Mouse (Mus musculus) heart, postnatal 25 days (tissue): ENCODE data around the gene Lce3c. TPM values are rescaled to one million over a fixed set of nuclear protein-coding genes. Genes with fewer than 3 reads are reported as not detected.

Experiments used
- DNase-seq: peaks from one replicate; pipeline ENCODE4 v3.0.0; 2022; ENCODE audit warnings: low spot score
- intact Hi-C: fragments of 180-260 bp; cut with DNase I; formaldehyde crosslinking; loops from one replicate; pipeline ENCODE4 v1.15.1; 2025
- total RNA-seq, 2 experiments: library from RNA; stranded (reverse); gene quantifications; 2 replicates each; pipeline ENCODE4 v1.2.3; 2021

Gene Lce3c
- total RNA-seq: not detected

GRCm38 (mm10) chr3:92944186-92944585, at the start of gene Lce3c:
Gene Lce3c (plus strand): TSS chr3:92944486.
- intact Hi-C loops: no loop called here
- no peak for DNase-seq

DNA sequence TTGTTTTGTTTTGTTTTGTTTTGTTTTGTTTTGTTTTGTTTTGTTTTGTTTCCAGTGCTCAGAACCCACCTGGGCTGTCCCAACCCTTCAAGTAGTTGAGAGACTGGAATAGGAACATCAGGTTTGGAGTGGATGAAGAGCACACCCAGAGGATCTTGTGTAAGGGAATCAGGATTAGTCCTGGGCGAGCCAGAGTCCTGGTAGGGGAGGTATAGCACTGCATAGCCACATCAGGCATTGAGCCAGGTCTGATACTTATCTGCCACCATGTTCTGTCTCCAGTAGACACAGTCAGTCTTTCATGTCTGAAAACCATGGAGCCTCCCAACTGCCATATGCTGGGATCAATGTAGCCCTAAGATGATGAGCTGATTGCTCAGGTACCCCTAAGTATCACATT, 49.8 kb upstream of the Lce3c start:
- no peak for DNase-seq
- intact Hi-C loops: no loop called here

GRCm38 (mm10) chr3:92902992-92903391, 41.3 kb upstream of the Lce3c start:
- DNase-seq: no peak
- intact Hi-C loops: loop anchor here (10.0 kb wide), 1 partner anchor 122 kb away; no protein-coding TSS in a partner anchor

GRCm38 (mm10) chr3:92903640-92904039, 40.6 kb upstream of the Lce3c start:
- intact Hi-C loops: loop anchor here (10.0 kb wide), 1 partner anchor 121 kb away; no protein-coding TSS in a partner anchor

DNA sequence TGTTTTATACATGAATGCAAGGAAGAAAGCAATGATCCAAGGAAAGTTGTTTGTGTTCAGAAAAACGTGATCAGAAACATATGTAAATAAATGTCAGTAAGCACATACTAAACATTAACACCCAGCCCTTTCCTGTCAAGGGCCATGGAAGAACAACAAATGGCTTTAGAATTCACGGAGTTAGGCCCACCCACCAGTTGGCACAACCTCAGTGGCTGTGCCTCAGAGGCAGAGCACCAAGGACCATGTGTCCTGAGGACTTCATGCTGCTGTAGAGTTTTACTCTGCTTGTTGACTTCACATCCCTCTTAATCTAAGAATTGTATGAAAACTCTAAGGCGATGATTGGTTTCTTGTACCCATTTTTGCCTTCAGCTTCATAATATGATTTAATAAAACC, 39.1 kb upstream of the Lce3c start:
- no peak for DNase-seq
- intact Hi-C loops: loop anchor here (10.0 kb wide), 1 partner anchor 120 kb away; no protein-coding TSS in a partner anchor

More at GRCm38 (mm10) chr3:92903640-92904039, 40.6 kb upstream of the Lce3c start:
- DNase-seq: no peak

DNA sequence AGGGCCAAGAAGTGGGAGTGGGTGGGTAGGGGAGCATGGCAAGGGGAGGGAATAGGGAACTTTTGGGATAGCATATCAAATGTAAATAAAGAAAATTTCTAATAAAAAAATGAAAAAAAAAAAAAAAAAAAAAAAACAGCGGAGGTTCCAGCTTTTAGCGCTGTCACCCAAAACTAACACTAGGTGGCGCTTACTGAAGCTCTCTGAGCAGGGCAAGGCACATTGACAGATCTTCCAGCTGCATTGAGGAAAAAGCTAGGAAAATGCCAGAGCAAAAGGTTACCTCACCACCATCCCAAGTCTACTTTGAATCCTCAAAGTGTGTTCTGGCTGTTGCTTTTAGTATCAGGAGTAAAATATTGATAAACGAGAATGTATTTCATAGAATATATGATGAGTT, 36.7 kb upstream of the Lce3c start:
- no peak for DNase-seq
- intact Hi-C loops: loop anchor here (10.0 kb wide), 1 partner anchor 117 kb away; no protein-coding TSS in a partner anchor

- intact Hi-C loops: no loop called here
- DNase-seq: no peak
Measured at GRCm38 (mm10) chr3:92920364-92920763, 23.9 kb upstream of the Lce3c start.

GRCm38 (mm10) chr3:92926130-92926529, 18.2 kb upstream of the Lce3c start, which contains the start of gene Lce3a:
Gene Lce3a (minus strand): TSS chr3:92926230.
- intact Hi-C loops: no loop called here
- DNase-seq: no peak

GRCm38 (mm10) chr3:92932679-92933078, 11.6 kb upstream of the Lce3c start, which contains the start of gene Lce3b:
Gene Lce3b (plus strand): TSS chr3:92932979.
- intact Hi-C loops: no loop called here
- DNase-seq: no peak

GRCm38 (mm10) chr3:92957090-92957489, 12.8 kb downstream of the Lce3c start, which contains the start of gene Lce3d:
Gene Lce3d (plus strand): TSS chr3:92957390.
- no peak for DNase-seq
- intact Hi-C loops: no loop called here

GRCm38 (mm10) chr3:92966761-92967160, 22.5 kb downstream of the Lce3c start, which contains the start of gene Lce3e:
Gene Lce3e (plus strand): TSS chr3:92967061.
- intact Hi-C loops: no loop called here
- no peak for DNase-seq

- DNase-seq: no peak
- intact Hi-C loops: no loop called here
Measured at GRCm38 (mm10) chr3:92978484-92978883, 34.2 kb downstream of the Lce3c start.

DNA sequence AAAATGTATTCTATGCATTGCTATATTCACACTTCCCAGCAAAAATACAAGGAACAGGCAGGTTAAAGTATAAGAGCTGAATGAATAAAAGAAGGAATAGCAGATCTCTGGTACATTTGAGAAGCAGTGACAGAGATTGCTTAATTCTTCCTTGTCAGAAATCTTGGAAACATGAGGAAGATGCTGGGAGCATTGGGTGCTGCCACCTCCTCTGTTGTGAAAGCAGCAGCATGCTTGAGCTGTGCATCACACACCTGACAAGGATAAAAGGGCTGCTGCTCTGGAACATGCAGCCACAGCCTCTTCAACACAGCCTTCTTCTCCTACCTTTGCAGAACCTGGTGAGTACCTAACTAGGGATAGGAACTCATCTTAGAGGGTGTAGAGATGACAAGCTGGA, 47.6 kb downstream of the Lce3c start, which contains the start of gene Lce3f:
Gene Lce3f, plus strand, starts transcription at position 301 of the 400 bp plus-strand sequence.
- DNase-seq: no peak
- intact Hi-C loops: no loop called here

Other genes with a start within 250 kb of the Lce3c start
- not detected for gene Lce1e, start 235.4 kb upstream of the Lce3c start, total RNA-seq
- not detected for gene Lce1f, start 224.1 kb upstream of the Lce3c start, total RNA-seq
- gene Gm38119, start 205.4 kb upstream of the Lce3c start, total RNA-seq: not detected
- not detected for gene Lce1g, start 192.1 kb upstream of the Lce3c start, total RNA-seq
- gene Lce1h, start 179.4 kb upstream of the Lce3c start, total RNA-seq: not detected
- gene Lce1i, start 165.6 kb upstream of the Lce3c start, total RNA-seq: not detected
- not detected for gene Lce1j, start 154.0 kb upstream of the Lce3c start, total RNA-seq
- gene Lce1k, start 136.6 kb upstream of the Lce3c start, total RNA-seq: not detected
- not detected for gene Kprp, start 117.2 kb upstream of the Lce3c start, total RNA-seq
- not detected for gene Lce1l, start 93.2 kb upstream of the Lce3c start, total RNA-seq
- gene 2310050C09Rik, start 74.3 kb upstream of the Lce3c start, total RNA-seq: not detected
- gene Lce3a, start 18.3 kb upstream of the Lce3c start, total RNA-seq: not detected
- gene Lce3b, start 11.5 kb upstream of the Lce3c start, total RNA-seq: not detected
- gene Lce3d, start 12.9 kb downstream of the Lce3c start, total RNA-seq: not detected
- not detected for gene Lce3e, start 22.6 kb downstream of the Lce3c start, total RNA-seq
- gene Lce3f, start 47.7 kb downstream of the Lce3c start, total RNA-seq: not detected
- gene Crct1, start 71.2 kb downstream of the Lce3c start, total RNA-seq: not detected
- not detected for gene Lce1m, start 74.6 kb downstream of the Lce3c start, total RNA-seq
- gene Gm4858, start 124.3 kb downstream of the Lce3c start, total RNA-seq: not detected
- gene Crnn, start 200.3 kb downstream of the Lce3c start, total RNA-seq: not detected